Mouse (Mus musculus) hematopoietic stem cell, adult 5-6 weeks (primary cell): Measurements from ENCODE around the gene Mdm4. TPM values are rescaled to one million over a fixed set of nuclear protein-coding genes. Genes with fewer than 3 reads are reported as not detected.

Experiments used
- ATAC-seq, 2 experiments: fragments of 125-278 bp in 1 of 2; replicated peaks in 1 of 2; 2 replicates each; pipeline ENCODE4 v1.8.0; 2016 to 2017; ENCODE audit warnings: inconsistent platforms in 2 of 2, mild to moderate bottlenecking in 2 of 2, moderate number of reproducible peaks in 2 of 2, low read depth in 1 of 2, moderate TSS enrichment in 1 of 2; ENCODE audit not compliant: low FRiP score in 2 of 2, poor library complexity in 2 of 2, severe bottlenecking in 2 of 2, insufficient read depth in 1 of 2, low TSS enrichment in 1 of 2
- total RNA-seq: library from RNA; stranded (forward); fragments of 172-1452, 232-1000 nt; gene quantifications from 2 replicates; pipeline ENCODE4 v1.2.3, GENCODE M21; 2017

The Mdm4 gene
- 135 and 150 TPM in 2 replicates for total RNA-seq

DNA sequence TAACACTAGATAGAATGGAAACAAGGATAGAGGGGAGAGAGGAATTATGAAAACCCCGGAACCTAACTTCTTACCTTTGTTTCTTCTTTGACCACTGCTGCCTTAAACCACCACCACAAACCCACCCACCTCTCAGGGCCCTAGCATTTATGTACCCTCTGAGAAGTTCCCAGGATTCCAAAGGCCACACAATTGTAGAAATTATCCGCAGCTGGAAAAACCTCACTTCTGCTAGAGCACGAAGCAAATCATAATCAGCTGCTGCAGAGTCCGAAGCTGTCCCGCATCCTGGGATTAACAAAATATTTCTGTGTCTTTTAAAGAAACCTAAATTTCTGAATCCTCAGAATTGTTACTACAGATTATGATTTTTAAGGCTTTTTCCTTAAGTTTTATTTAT, at the start of gene Mdm4:
Mdm4 (minus strand) TSS at position 101 of the 400 bp plus-strand sequence.
- no peak for ATAC-seq

DNA sequence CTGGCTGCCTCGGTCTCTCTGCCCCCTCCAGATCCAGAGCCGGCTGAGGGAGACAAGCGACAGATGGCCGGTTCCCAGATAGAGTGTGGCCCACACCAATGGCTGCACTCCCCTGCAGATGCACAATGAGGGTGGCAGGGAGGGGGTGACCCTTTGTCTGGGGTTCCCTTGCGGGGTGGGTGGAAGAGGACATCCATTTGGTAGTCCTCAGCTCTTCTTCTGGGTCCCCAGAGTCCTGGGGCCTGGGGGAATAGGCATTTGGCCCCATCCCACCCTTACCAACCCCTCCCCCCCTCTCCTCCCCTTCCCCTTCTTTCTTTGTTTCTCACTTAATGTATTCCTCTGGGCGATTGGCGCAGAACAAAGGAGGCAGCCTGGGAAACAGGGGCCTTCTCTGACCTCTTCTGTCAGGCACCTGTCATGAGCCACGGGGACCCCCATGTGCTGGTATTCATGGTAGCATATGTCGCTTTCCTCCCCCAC, 49.8 kb upstream of the Mdm4 start:
- ATAC-seq = no peak

DNA sequence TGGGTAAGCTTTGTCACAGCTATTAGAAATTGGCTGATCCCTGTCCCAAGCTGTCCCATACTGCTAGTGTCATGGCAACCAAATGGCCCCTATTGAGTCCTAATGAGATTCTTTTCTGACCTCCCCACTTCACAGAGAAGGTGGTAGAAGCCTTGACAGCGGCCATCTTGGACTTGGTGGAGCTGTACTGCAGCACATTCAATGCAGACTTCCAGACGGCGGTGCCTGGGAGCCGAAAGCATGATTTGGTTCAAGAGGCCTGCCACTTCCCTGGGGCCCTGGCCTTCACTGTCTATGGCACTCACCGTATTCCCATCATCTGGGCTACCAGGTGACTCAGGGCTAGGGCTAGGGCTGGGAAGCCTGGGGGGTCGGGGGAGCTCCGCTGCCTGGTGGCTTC, 49.1 kb upstream of the Mdm4 start:
- no peak for ATAC-seq

DNA sequence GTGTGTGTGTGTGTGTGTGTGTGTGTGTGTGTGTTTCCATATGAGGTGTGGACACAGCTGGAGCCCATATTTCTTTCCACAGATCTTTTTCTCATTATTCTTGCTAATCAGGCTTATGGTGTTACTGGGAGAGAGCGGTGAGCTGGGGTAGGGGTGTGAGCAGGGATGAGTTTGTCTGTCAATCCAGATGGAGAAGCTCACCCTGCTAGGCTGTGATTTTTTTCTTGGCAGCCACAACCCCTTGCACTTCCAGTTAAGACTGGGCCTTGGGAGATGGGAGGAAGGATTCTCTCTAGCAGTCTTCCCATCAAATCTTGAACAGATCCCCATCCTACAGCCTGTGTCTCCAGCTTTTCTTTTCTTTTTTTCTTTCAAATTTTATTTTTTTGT, 48.0 kb upstream of the Mdm4 start:
- ATAC-seq = no peak

DNA sequence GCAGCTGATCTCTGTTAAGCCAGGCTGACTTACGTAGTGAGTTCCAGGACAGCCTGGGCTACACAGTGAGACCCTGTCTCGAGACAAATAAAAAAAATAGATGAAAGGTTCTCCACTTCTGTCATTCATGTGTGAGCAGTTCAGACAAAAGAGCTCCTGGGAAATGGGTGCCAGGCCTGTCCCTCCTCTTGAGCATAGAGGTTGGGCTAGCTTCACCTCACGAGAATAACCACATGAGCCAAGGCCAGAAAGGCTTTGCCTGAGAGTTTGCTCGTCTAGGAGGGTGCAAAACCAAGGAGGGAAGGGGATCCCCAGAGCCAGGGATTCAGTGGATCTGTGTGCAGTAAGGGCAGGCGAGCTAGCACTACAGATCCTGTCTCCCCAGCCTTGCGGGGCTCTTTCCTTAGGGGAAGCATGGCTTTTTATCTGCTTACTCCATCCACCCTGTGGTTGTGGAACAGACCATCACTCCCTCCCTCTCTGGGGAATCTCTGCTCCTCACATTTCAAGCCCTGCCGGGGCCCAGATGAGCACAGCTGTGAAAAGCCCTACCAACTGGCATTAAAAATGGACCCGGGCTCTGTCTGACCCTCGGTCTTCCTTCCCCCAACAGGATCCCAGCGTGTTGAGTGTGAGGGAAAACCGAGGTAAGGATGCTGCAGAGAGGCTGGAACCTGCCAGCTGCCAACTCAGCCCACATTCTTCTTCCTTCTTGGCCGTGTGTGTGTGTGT, 47.4 kb upstream of the Mdm4 start:
- no peak for ATAC-seq

DNA sequence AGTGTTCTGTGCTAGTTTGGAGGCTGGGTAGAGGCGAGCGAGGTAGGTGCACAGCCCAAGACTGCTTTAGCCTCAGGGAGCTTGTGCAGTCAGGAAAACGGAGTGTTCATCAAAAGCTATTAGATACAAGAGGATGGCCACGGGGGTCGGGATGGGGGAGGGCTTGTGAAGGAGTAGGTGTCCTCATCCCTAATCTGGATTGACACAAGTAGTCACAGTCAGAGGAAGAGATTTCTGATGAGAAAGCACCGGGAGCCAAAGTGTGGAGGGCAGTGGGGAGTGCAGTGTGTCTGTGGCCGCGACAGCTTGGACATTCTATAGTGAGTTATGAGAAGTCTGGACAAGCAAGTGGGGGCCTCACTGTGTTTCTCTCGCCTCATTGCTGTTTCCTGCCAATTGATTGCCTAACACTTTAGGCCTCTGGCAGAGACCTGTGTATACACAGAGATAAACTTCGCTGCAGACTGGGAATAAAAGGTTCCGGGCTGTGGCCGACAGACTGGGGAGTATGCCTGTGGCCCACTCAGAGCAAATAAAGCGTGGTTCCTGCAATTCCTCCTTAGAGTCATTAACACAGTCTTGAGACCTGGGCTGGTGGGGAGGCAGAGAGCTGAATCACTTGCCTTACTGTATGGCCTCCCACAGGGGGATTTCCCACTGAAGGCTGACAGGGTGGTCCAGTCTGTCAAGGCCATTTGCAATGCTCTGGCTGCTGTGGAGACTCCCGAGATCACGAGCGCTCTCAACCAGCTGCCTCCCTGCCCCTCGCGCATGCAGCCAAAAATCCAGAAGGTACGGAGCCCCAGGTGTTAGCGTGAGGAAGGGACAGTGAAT, 46.5 kb upstream of the Mdm4 start:
- no peak for ATAC-seq

DNA sequence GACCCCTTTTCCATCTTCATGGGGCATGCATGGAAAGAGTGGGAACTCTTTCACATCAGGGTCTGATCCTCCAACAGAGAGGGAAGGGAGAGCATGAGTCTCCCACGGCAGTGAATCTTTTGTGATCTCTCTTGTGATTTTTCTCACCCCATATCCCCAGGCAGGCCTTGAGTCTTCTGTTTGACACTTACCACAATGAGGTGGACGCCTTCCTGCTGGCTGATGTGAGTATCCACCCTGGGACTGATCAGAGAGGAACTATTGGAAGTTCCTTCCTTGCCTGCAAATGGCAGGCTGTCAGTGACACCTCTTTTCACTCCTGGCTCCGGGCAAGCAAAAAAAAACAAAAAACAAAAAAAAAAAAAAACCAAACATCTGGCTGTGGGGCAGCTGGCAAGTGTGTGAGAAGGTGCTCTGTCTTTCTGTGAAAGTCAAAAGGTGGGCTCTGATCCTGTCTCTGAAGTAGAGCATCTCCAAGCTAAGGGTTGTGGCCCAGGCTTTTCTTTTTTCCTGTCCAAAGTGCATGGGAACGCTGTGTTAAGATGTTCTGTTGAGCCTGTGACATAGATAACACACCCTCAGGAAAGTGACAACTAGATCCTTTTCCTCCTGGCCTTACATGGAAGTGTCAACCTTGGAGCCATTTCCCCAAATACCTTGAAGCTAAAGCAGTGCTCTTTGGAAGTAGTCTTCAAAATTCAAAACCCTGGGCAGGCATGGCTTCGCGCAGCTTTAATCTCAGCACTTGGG, 45.5 kb upstream of the Mdm4 start:
- ATAC-seq = no peak

DNA sequence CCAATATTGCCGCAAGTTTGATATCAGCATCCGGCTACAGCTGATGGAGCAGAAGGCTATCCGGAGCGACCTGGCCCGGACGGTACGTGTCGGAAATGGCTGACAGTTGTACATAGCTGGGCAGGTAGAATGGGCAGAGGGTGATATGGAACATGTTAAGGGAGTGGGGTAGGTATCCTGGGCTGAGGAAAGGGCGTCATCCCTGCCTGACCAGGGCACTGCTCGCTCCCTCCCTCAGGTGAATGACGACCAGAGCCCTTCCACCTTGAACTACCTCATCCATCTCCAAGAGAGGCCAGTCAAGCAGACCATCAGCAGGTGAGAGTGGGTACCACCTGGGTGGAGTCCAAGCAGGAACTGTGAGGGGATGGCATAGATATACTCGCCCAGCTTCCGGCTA, 44.2 kb upstream of the Mdm4 start:
- no peak for ATAC-seq

DNA sequence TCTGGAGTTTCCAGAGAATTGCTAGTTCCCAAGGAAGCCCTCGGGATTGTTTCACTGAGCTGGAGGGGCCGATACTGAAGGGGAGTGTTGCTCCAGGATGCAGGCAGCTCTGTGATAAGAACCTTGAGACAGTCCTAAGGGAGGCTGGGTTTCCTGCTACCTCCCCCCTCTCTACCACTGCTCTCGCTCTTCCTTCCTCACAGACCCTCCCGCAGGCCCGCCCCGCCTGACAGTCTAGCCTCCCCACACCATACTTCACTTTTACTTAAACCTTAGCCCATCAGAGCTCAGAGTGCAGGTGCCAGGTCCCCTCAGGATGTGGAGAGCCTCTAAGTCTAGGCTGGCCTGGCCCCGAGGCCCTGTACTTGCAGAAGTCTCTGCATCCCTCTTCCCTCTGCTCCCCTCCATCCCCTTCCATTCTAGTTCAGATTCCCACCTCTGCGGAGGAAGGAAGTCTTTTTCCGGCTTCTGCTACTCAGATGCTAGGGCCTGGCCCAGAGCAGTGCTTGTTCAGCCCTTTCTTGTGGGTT, 43.0 kb upstream of the Mdm4 start:
- ATAC-seq = peak; percentile 73

DNA sequence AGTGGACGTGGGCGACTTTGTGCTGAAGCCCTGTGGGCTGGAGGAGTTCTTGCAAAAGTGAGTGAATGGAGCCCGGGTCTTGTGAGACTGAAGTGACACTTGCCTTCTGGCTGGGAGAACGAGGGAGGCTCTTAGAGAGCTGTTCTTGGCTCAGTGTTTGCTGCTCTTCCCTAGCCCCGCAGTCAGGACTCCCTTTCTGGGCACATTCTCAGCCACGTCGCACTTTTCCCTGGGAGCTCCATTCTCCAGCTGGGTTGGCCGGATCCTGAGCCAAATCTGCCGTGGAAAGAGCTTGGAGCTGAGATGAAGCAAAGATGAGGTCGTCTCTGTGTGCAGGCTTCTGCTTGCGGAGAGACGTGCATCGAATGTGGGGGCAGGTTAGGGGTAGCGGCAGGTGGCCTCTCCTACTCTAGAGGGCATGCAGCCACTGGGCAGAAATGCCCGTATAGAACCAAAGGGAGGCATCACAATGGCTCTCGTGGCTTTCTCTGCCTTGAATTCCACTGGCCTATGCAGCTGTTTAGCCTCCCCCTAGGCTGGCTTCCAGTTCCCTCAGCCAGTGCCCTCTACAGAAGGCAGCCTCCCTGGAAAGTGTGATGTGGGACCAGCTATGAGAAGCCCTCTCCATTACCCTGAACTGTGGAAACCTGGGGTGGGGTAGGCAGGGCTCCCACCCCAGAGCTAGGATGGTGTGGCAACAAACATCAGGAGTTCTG, 41.5 kb upstream of the Mdm4 start:
- ATAC-seq = no peak

DNA sequence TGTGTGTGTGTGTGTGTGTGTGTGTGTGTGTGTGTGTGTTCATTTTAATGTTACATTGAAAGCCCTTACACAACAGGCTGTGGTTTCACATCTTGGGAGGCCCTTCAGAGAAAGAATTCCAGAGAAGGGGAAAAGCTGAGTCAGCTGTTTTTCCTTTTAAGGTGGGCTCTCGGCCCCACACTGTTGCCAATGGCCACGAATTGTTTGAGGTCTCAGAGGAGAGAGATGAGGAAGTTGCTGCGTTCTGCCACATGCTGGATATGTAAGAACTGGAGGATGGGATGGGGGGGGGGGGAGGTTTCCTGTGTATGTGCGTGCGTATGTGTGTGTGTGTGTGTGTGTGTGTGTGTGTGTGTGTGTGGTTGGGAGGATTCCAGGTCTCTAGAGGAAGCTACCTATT, 39.8 kb upstream of the Mdm4 start:
- ATAC-seq = peak; percentile 48 to 55; a peak in 2 of 4 replicates

DNA sequence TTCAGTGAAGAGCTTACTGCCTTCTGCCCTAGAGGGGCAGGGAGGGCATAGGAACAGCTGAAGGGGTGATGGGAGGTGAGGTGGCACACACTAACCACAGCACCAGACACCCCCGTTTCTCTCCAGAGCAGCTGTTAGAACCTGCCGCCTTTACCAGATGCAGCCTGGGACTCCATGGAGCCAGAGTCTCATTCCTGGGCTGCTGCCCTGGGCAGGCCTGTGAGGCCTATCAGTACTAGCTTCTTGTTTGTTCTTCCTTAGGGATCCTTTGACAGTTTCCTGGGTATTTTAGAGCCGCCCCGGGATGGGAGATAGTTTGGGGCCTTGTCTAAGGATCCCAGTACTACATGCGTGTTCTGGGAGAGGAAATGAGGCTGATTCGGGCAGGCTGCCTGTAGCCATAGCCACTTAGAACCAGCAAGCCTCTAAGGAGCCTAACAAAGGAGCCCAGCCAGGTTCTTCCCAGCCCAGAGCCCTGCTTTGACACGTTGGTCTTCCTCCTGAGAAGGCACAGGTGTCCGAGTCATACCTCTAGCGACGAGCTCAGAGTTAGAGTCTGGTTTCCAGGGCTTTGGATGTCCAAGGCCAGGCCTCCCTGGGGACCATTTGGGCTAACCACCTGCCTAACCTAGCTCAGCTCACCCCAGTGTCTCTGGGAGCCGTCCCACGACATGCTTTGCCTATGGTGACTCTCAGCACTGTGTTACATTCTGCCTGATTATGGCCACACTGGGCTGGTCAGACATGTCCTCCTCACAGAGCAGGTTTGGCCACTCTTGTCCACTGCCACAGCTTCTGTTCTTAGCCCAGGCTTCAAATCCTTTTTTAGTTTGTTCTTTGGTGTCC, 39.1 kb upstream of the Mdm4 start:
- ATAC-seq = no peak

DNA sequence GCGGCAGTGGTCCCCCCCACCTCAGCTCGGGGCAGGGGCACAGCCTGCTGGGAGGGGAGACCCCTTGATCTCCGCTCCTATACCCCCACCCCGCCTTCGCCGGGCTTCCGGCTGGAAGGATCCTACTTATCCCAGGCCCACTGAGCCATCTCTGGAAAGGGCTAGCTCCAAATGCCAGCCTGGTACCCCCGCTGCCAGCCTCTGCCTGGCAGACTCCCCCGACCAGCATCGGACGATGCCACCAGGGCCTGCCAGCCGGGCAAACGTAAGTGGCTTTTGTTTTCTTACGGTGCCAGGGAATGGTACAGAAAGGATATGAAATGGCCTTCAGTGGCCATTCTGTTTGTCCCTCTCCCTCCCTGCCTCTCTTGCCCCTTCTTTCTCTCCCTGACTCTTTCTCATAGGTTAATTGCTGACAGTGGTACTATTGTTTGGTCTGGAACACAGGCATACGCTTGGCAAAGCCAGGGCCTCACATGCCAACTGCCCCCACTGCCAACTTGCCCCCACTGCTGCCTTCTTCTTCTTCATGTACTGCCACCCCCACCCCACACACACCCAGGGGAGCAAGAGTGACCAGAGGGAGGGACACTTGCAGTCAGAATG, 38.4 kb upstream of the Mdm4 start:
- ATAC-seq = no peak

DNA sequence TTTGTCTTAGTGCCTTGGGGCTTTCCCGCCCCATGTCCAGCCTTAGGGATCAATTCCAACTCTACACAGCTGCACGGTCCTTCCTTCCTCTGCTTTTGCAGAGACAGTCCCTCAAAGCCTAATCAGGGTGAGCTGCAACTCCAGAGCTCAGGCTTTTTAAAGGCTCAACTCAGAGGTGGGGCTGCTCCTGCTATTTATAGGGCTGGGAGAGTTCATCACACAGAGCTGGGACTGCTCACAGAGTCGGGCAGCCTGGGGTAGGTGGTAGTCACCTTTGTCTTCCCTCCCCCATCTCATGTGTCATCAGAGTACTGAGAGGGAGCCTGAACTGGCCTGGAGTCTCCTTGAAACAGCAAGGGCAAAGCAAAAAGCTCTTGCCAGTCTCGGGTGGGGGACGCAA, 37.9 kb upstream of the Mdm4 start:
- no peak for ATAC-seq

DNA sequence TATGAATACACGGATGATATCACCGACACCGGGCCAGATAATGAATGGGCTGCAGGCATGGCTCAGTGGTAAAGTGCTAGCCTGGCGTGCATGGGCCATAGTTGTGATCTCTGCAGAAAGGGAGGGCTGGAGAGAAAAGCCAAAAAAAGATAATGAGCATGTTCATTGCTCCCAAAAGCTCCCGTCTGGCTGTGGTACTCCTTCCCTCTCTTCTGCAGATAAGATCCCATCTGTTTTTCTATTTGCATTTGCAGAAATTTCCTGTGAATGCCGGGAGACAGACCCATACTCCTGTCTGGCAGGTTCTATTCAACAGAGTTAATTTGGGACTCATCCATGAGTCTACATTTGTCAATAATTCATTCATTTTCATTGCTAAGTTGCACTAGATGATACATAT, 32.8 kb upstream of the Mdm4 start:
- no peak for ATAC-seq

DNA sequence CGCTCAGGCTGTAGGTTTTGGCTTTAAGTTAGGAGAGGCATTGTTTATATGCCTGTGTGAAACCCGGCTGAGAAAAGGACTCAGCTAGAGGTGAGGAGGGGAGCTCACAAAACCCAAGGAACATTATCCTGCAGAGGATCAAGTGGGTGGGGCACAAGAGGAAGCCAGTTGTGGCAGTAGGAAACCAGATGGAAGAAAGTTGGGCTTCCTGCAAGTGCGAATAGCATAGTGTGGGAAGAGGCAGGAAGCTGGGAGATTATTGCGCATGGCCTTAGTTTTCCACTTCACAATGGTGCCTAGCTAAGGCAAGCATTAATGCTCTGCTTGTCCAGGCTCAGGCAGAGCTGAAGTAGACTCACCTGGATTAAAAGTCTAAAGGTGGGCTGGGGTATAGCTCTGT, 30.3 kb upstream of the Mdm4 start:
- ATAC-seq = no peak
